9 mouse cellular contexts compared by ENCODE assay signal in genomic region chr6:127079867-127080731, GRCm38 (mm10). TPM values are rescaled to one million over a fixed set of nuclear protein-coding genes. Genes with fewer than 3 reads are reported as not detected.
DNase-seq lines count a peak whose midpoint lies in the region; ATAC-seq and TF ChIP-seq lines count a peak whose summit lies in the region.
"Had no signal": no experiment of that assay in that cellular context is flagged by ENCODE, and none has a peak within 500 bp of the region (broad histone marks: within the 10 kb centered on the region; RNA-seq: fewer than 3 reads in every experiment).

No protein-coding gene starts in this region.

- H3K36me3 ChIP-seq in neural tube, embryonic 15.5 days, result no peaks in the 10 kb centered on the region

- peak; percentile 89 for DNase-seq in Muller cell, postnatal 12 days (ENCODE audit: inconsistent ontology term)
- DNase-seq in brain, adult 2 months (ENCODE audit: low read depth, low spot score), result peak; percentile 95
- DNase-seq in heart, postnatal 4 days, result peak; percentile 59
- peak; percentile 75 for DNase-seq in layer of hippocampus, adult 9-11 months
- DNase-seq in lung, adult 2 months, result peak; percentile 13

- peak; percentile 96 for ATAC-seq in neural tube, embryonic 15.5 days (ENCODE audit: low FRiP score)
- no peak for ATAC-seq in monocyte, adult 5-6 weeks (replicated peaks; ENCODE audit: insufficient number of reproducible peaks, low FRiP score, low TSS enrichment, poor library complexity, severe bottlenecking)

- TF ChIP-seq POLR2A in embryonic fibroblast, embryonic 13.5 days (IDR thresholded peaks at IDR 0.05; ENCODE audit: low read depth, low read length), result no peak
- TF ChIP-seq POLR2A in lung, adult 2 months (IDR thresholded peaks at IDR 0.05; ENCODE audit: borderline replicate concordance, extremely low read depth, low read depth, low read length), result no peak

- peak overlapping the region; percentile 47 for H3K4me3 ChIP-seq in embryonic fibroblast, embryonic 13.5 days (ENCODE audit: insufficient read depth, low read length)
- no peak overlapping the region for H3K4me3 ChIP-seq in lung, adult 2 months (replicated peaks; ENCODE audit: extremely low read depth, low read depth, low read length)
- H3K4me3 ChIP-seq in neural tube, embryonic 15.5 days (replicated peaks), result peak overlapping the region; percentile 56

- H3K4me1 ChIP-seq in embryonic fibroblast, embryonic 13.5 days (ENCODE audit: control insufficient read depth, insufficient read depth, low read length), result no peaks in the 10 kb centered on the region
- peaks cover 3% of the 10 kb centered on the region; the same call in 1 of the 2 replicates for H3K4me1 ChIP-seq in lung, adult 2 months (ENCODE audit: control insufficient read depth, insufficient read depth, low read length)
- H3K4me1 ChIP-seq in neural tube, embryonic 15.5 days, result peaks cover 8% of the 10 kb centered on the region

- no peaks in the 10 kb centered on the region for H3K9me3 ChIP-seq in neural tube, embryonic 15.5 days (replicated peaks)

- TF ChIP-seq CTCF in embryonic fibroblast, embryonic 13.5 days (IDR thresholded peaks at IDR 0.05; ENCODE audit: borderline replicate concordance, insufficient read depth, low read length), result peak; percentile 51; the same call in 1 of the 2 replicates
- no peak for TF ChIP-seq CTCF in lung, adult 2 months (IDR thresholded peaks at IDR 0.05; ENCODE audit: insufficient read depth, low read length)

- no peak overlapping the region for H3K27ac ChIP-seq in embryonic fibroblast, embryonic 13.5 days (ENCODE audit: insufficient read depth, low read length)
- H3K27ac ChIP-seq in neural tube, embryonic 15.5 days (replicated peaks), result peak overlapping the region; percentile 90
- H3K27ac ChIP-seq: macrophage had no signal

- 2% methylated on average over 59 of the region's 59 CpGs for WGBS in lung, adult 2 months
- under 1% methylated on average over 59 of the region's 59 CpGs for WGBS in neural tube, embryonic 15.5 days

- H3K4me2 ChIP-seq in neural tube, embryonic 15.5 days, result peak overlapping the region; percentile 91

- H3K27me3 ChIP-seq in neural tube, embryonic 15.5 days (replicated peaks), result peaks cover 10% of the 10 kb centered on the region; the same call in 1 of the 2 replicates

- peak overlapping the region; percentile 74 for H3K9ac ChIP-seq in neural tube, embryonic 15.5 days (replicated peaks)

RNA-seq across cellular contexts. Expression of gene Fgf23, which starts 7.4 kb away (rescaled TPM):
- polyA plus RNA-seq in embryonic fibroblast, embryonic 13.5 days (2011; ENCODE audit: insufficient read length, low read depth, missing spikeins), result not detected in 2 replicates
- total RNA-seq in heart, postnatal 4 days (2021), result under 1 TPM in 1 of 2 experiments, not detected in 1; 0.14 TPM
- not detected in 2 replicates for polyA plus RNA-seq in lung, adult 2 months (2012; rRNA removed)
- polyA plus RNA-seq in neural tube, embryonic 15.5 days (2015; fragmentation: Nextera tagmentation; extraction: Ambion mirVana), result 0.13 TPM in 1 of 2 replicates, not detected in the other
- total RNA-seq in monocyte, adult 5-6 weeks (2017), result not detected in 3 replicates
- polyA plus RNA-seq: macrophage had no signal

RNA-seq across cellular contexts. Expression of gene Tigar, which starts 29.3 kb away (rescaled TPM):
- polyA plus RNA-seq in embryonic fibroblast, embryonic 13.5 days (2011; ENCODE audit: insufficient read length, low read depth, missing spikeins), result 8.1 and 8.6 TPM in 2 replicates
- 10 to 100 TPM; 29.4 to 32.9 TPM for total RNA-seq in heart, postnatal 4 days (2021)
- polyA plus RNA-seq in lung, adult 2 months (2012; rRNA removed), result 2.7 and 4.1 TPM in 2 replicates
- polyA plus RNA-seq in neural tube, embryonic 15.5 days (2015; fragmentation: Nextera tagmentation; extraction: Ambion mirVana), result 6.3 and 7.3 TPM in 2 replicates
- total RNA-seq in monocyte, adult 5-6 weeks (2017), result 3.1 to 8.6 TPM (median 4.5 TPM) in 3 replicates

Comparison
In these comparisons a context has a peak if more than half of its experiments do, and no peak if none do; other contexts are left out.
1. DNase-seq: peak in every context shown above with its lines; median percentile 95 in brain, adult 2 months; 89 in Muller cell, postnatal 12 days; 75 in layer of hippocampus, adult 9-11 months; 59 in heart, postnatal 4 days; 13 in lung, adult 2 months.